Mouse (Mus musculus) adrenal gland, adult 2 months (tissue): ENCODE results near the gene Syt12. TPM values are rescaled to one million over a fixed set of nuclear protein-coding genes. Genes with fewer than 3 reads are reported as not detected.
A peak's percentile ranks its signal among the peaks of the same experiment; 100 is the strongest.

Source experiments
- DNase-seq: peaks from one replicate; pipeline ENCODE4 v3.0.0; 2021
- polyA plus RNA-seq: library from polyadenylated mRNA; depleted of rRNA; stranded (reverse); fragments of >200 nt; gene quantifications from 2 replicates; pipeline ENCODE4 v1.2.3, GENCODE M21; 2012; rRNA removed
- total RNA-seq, 2 experiments: library from RNA; stranded (reverse); gene quantifications; 2 replicates each; pipeline ENCODE4 v1.2.3; 2021

Gene Syt12
- total and polyA plus RNA-seq, 3 experiments, result 58.0 to 124 (median 74.0) TPM

DNA sequence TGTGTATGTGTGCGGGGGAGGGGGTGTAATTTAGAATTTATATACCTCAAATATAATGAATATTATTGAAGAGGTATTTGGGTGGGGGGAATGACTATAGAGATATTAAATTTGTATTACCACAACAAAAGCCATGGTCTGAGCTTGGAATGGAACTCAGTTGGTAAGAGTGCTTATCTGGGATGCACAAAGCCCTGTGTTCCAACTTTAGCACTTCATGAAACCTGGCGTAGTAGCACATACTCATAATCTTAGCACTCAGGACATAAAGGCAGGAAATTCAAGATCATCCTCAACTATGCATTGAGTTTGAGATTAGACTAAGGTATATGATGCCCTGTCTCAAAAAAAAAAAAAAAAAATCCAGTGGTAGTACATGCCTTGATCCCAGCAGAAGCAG, 72.4 kb downstream of the Syt12 start:
- DNase-seq, result no peak

GRCm38 (mm10) chr19:4398959-4399358, 78.3 kb downstream of the Syt12 start:
- no peak for DNase-seq

GRCm38 (mm10) chr19:4398630-4398948, 78.7 kb downstream of the Syt12 start:
- no peak for DNase-seq

DNA sequence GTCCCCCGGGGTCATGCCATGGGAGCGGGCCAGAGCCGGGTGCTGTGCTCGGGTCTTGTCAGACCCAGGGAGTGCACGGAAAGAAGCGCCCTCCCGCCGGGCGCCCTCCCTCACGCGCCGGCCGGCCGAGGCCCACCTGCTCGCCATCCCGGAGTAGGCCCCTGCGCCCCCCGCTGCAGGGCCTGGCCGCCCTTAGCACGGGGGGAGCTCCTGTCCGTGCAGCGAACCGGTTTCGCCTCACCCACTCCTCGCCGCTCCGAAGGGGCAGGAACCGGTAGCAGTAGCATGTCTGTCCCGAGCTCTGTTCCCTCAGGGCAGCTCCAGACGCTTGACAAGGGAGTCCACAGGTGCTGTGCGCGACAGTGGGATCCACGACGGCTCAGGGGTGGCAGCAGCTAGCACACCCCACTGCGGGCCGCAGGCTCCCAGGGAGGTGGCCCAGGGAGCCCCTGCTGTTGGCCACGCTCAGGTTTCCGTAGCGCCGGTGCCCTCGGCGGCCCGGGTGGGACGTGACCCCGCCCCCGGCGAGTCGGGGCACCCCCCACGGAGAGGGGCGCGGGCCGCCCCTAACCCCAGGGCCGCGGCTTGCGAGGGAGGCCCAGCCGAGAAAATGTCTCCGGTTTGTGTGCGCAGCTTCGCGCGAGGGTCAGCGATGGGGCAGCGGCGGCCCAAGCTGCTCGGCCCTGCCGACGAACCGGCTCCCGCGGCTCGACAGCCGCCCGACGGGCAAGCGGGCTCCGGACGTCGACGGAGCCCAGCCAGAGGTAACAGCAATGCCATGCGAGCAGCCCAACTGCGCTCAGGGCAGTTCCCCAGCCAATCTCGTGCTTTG, 79.2 kb downstream of the Syt12 start, which contains the start of gene Kdm2a:
TSS of gene Kdm2a (minus strand) at position 488 of the 832 bp plus-strand sequence.
- DNase-seq, result peak; percentile 81

GRCm38 (mm10) chr19:4396998-4397797, 80.0 kb downstream of the Syt12 start:
- DNase-seq, result peak; percentile 97

GRCm38 (mm10) chr19:4396081-4396997, 80.9 kb downstream of the Syt12 start:
- peak; percentile 54 for DNase-seq

Other genes with a start within 250 kb of the Syt12 start
- 10 to 100 TPM; 41.9 to 52.3 TPM for gene Pold4, start 245.5 kb downstream of the Syt12 start, total RNA-seq
- gene Pold4, start 245.5 kb downstream of the Syt12 start, polyA plus RNA-seq, result 112 and 146 TPM in 2 replicates
- gene Ssh3, start 208.3 kb downstream of the Syt12 start, total RNA-seq, result 10 to 100 TPM; 30.9 to 34.4 TPM
- gene Ssh3, start 208.3 kb downstream of the Syt12 start, polyA plus RNA-seq, result 67.4 and 86.6 TPM in 2 replicates
- gene Ankrd13d, start 194.3 kb downstream of the Syt12 start, total RNA-seq, result 1 to 10 TPM; 2.5 to 5.7 TPM
- gene Ankrd13d, start 194.3 kb downstream of the Syt12 start, polyA plus RNA-seq, result 5.4 and 8.3 TPM in 2 replicates
- 10 to 100 TPM; 49.1 to 49.7 TPM for gene Grk2, start 171.2 kb downstream of the Syt12 start, total RNA-seq
- gene Grk2, start 171.2 kb downstream of the Syt12 start, polyA plus RNA-seq, result 60.4 and 62.6 TPM in 2 replicates
- 100 to 1,000 TPM in 1 of 2 experiments, 10 to 100 TPM in 1; 81.7 to 155 TPM for gene Kdm2a, start 79.2 kb downstream of the Syt12 start, total RNA-seq
- gene Kdm2a, start 79.2 kb downstream of the Syt12 start, polyA plus RNA-seq, result 66.3 and 78.0 TPM in 2 replicates
- 10 to 100 TPM; 25.7 to 36.4 TPM for gene Rhod, start 38.0 kb downstream of the Syt12 start, total RNA-seq
- gene Rhod, start 38.0 kb downstream of the Syt12 start, polyA plus RNA-seq, result 35.2 and 39.5 TPM in 2 replicates
- gene 2010003K11Rik, start 21.1 kb upstream of the Syt12 start, total RNA-seq, result 10 to 100 TPM; 41.3 to 58.6 TPM
- gene 2010003K11Rik, start 21.1 kb upstream of the Syt12 start, polyA plus RNA-seq, result 6.4 and 8.5 TPM in 2 replicates
- 100 to 1,000 TPM; 536 to 579 TPM for gene Pcx, start 33.0 kb upstream of the Syt12 start, total RNA-seq
- gene Pcx, start 33.0 kb upstream of the Syt12 start, polyA plus RNA-seq, result 474 and 524 TPM in 2 replicates
- 1 to 10 TPM; 3.3 to 6.7 TPM for gene Lrfn4, start 138.2 kb upstream of the Syt12 start, total RNA-seq
- gene Lrfn4, start 138.2 kb upstream of the Syt12 start, polyA plus RNA-seq, result 17.1 and 22.1 TPM in 2 replicates
- 10 to 100 TPM; 34.8 to 44.2 TPM for gene Rce1, start 148.2 kb upstream of the Syt12 start, total RNA-seq
- 125 and 141 TPM in 2 replicates for gene Rce1, start 148.2 kb upstream of the Syt12 start, polyA plus RNA-seq
- gene Gm960, start 221.2 kb upstream of the Syt12 start, total RNA-seq, result under 1 TPM in 1 of 2 experiments, not detected in 1; 0.12 TPM
- 0.27 and 2.3 TPM in 2 replicates for gene Gm960, start 221.2 kb upstream of the Syt12 start, polyA plus RNA-seq
- gene Sptbn2, start 233.7 kb upstream of the Syt12 start, total RNA-seq, result under 1 TPM; 0.58 to 0.83 TPM
- gene Sptbn2, start 233.7 kb upstream of the Syt12 start, polyA plus RNA-seq, result 0.30 and 0.42 TPM in 2 replicates